In genomic region chr7:144217192-144217591, GRCm38 (mm10) we compare ENCODE assay signal across 8 mouse cellular contexts.
A peak's percentile ranks its signal among the peaks of the same experiment; 100 is the strongest.
DNase-seq lines count a peak whose midpoint lies in the region; ATAC-seq and TF ChIP-seq lines count a peak whose summit lies in the region.

No protein-coding gene starts in this region.

- WGBS in intestine, embryonic 14.5 days, result 2% methylated on average over 3 of the region's 3 CpGs
- WGBS in intestine, embryonic 15.5 days, result 3% methylated on average over 3 of the region's 3 CpGs
- WGBS in embryonic facial prominence, embryonic 10.5 days, result 6% methylated on average over 3 of the region's 3 CpGs
- 3% methylated on average over 3 of the region's 3 CpGs for WGBS in midbrain, embryonic 14.5 days

- no peak overlapping the region for H3K4me2 ChIP-seq in intestine, embryonic 14.5 days (ENCODE audit: low read length)
- no peak overlapping the region for H3K4me2 ChIP-seq in intestine, embryonic 15.5 days (replicated peaks)
- no peak overlapping the region for H3K4me2 ChIP-seq in midbrain, embryonic 14.5 days (ENCODE audit: low read length)

- TF ChIP-seq CTCF in testis, adult 2 months (IDR thresholded peaks at IDR 0.05; ENCODE audit: control insufficient read depth, insufficient read depth, insufficient replicate concordance, low read depth, low read length), result peak; percentile 89; the same call in 1 of the 2 replicates

- TF ChIP-seq POLR2A in testis, adult 2 months (IDR thresholded peaks at IDR 0.05; ENCODE audit: control insufficient read depth, low read depth, low read length), result no peak

- peak; percentile 78 for DNase-seq in intestine, embryonic 14.5 days (ENCODE audit: low spot score)
- peak; percentile 71 for DNase-seq in adrenal gland, postnatal 25 days
- DNase-seq in embryonic facial prominence, embryonic 10.5 days (ENCODE audit: low spot score), result peak; percentile 75
- peak; percentile 72 to 80 for DNase-seq in heart, postnatal 10 days
- DNase-seq in layer of hippocampus, adult 9-11 months, result peak; percentile 63
- DNase-seq in midbrain, embryonic 14.5 days, result peak; percentile 89

- H3K4me3 ChIP-seq in intestine, embryonic 14.5 days (ENCODE audit: low read depth, low read length), result no peak overlapping the region
- H3K4me3 ChIP-seq in intestine, embryonic 15.5 days (replicated peaks), result no peak overlapping the region
- H3K4me3 ChIP-seq in embryonic facial prominence, embryonic 10.5 days, result no peak overlapping the region
- no peak overlapping the region for H3K4me3 ChIP-seq in midbrain, embryonic 14.5 days (replicated peaks; ENCODE audit: low read depth, low read length)
- H3K4me3 ChIP-seq in testis, adult 2 months (ENCODE audit: control insufficient read depth, low read depth, low read length), result no peak overlapping the region

- no peaks in the 10 kb centered on the region for H3K36me3 ChIP-seq in intestine, embryonic 14.5 days (ENCODE audit: control insufficient read depth, insufficient read depth, low read length)
- no peaks in the 10 kb centered on the region for H3K36me3 ChIP-seq in intestine, embryonic 15.5 days
- H3K36me3 ChIP-seq in embryonic facial prominence, embryonic 10.5 days (replicated peaks), result no peaks in the 10 kb centered on the region
- H3K36me3 ChIP-seq in midbrain, embryonic 14.5 days (ENCODE audit: control insufficient read depth, insufficient read depth, low read length), result no peaks in the 10 kb centered on the region
- H3K36me3 ChIP-seq in testis, adult 2 months (ENCODE audit: control insufficient read depth, insufficient read depth, low read length), result no peaks in the 10 kb centered on the region

- 0 out of 2 replicates have a peak, but pooled peaks have one; percentile 19 for ATAC-seq in intestine, embryonic 14.5 days (replicated peaks; ENCODE audit: low FRiP score, low TSS enrichment, low read depth)
- ATAC-seq in intestine, embryonic 15.5 days, result no peak
- ATAC-seq in midbrain, embryonic 14.5 days (ENCODE audit: low FRiP score, low TSS enrichment), result no peak

- H3K27ac ChIP-seq in intestine, embryonic 14.5 days (ENCODE audit: low read depth), result no peak overlapping the region
- no peak overlapping the region for H3K27ac ChIP-seq in intestine, embryonic 15.5 days
- no peak overlapping the region for H3K27ac ChIP-seq in embryonic facial prominence, embryonic 10.5 days (replicated peaks)
- no peak overlapping the region for H3K27ac ChIP-seq in midbrain, embryonic 14.5 days (replicated peaks; ENCODE audit: low read depth, low read length)
- H3K27ac ChIP-seq in testis, adult 2 months (ENCODE audit: control insufficient read depth, insufficient read depth, low read depth, low read length), result no peak overlapping the region

- H3K9me3 ChIP-seq in intestine, embryonic 14.5 days (ENCODE audit: control insufficient read depth, low read length), result no peaks in the 10 kb centered on the region
- no peaks in the 10 kb centered on the region for H3K9me3 ChIP-seq in intestine, embryonic 15.5 days
- H3K9me3 ChIP-seq in embryonic facial prominence, embryonic 10.5 days, result no peaks in the 10 kb centered on the region
- no peaks in the 10 kb centered on the region for H3K9me3 ChIP-seq in midbrain, embryonic 14.5 days (ENCODE audit: control insufficient read depth, low read length)

- H3K4me1 ChIP-seq in intestine, embryonic 14.5 days (replicated peaks; ENCODE audit: control insufficient read depth, insufficient read depth, low read length), result no peaks in the 10 kb centered on the region
- no peaks in the 10 kb centered on the region for H3K4me1 ChIP-seq in intestine, embryonic 15.5 days (replicated peaks)
- no peaks in the 10 kb centered on the region for H3K4me1 ChIP-seq in embryonic facial prominence, embryonic 10.5 days
- no peaks in the 10 kb centered on the region for H3K4me1 ChIP-seq in midbrain, embryonic 14.5 days (ENCODE audit: control insufficient read depth, insufficient read depth, low read length)
- H3K4me1 ChIP-seq in testis, adult 2 months (ENCODE audit: control insufficient read depth, insufficient read depth, low read length), result no peaks in the 10 kb centered on the region

- intact Hi-C loops in heart, postnatal 10 days (cut with DNase I), result loop anchor here (1.0 to 10.0 kb wide), 3 partner anchors 209 to 558 kb away; no protein-coding TSS in a partner anchor

- H3K9ac ChIP-seq in intestine, embryonic 14.5 days (ENCODE audit: low read length), result no peak overlapping the region
- H3K9ac ChIP-seq in intestine, embryonic 15.5 days, result no peak overlapping the region
- H3K9ac ChIP-seq in midbrain, embryonic 14.5 days (replicated peaks; ENCODE audit: low read length), result no peak overlapping the region

- no peaks in the 10 kb centered on the region for H3K27me3 ChIP-seq in intestine, embryonic 14.5 days (replicated peaks; ENCODE audit: control insufficient read depth, insufficient read depth, low read length)
- H3K27me3 ChIP-seq in intestine, embryonic 15.5 days (replicated peaks), result no peaks in the 10 kb centered on the region
- H3K27me3 ChIP-seq in embryonic facial prominence, embryonic 10.5 days (replicated peaks; ENCODE audit: low read depth, poor library complexity, severe bottlenecking), result no peaks in the 10 kb centered on the region
- no peaks in the 10 kb centered on the region for H3K27me3 ChIP-seq in midbrain, embryonic 14.5 days (ENCODE audit: control insufficient read depth, insufficient read depth, low read length)
- H3K27me3 ChIP-seq in testis, adult 2 months (ENCODE audit: control insufficient read depth, insufficient read depth, low read length), result no peaks in the 10 kb centered on the region
